Mouse (Mus musculus) right cerebral cortex, postnatal 25 days (tissue): ENCODE data around the gene Gm8369.
"Not testable (repeated sequence)": the region's sequence is repeated elsewhere in the genome, so short reads cannot be mapped to it uniquely, and the experiment has no call there.

Source experiments
- DNase-seq: peaks from one replicate; pipeline ENCODE4 v3.0.0; 2022

The Gm8369 gene

GRCm38 (mm10) chr19:11485746-11486145 is at the start of gene Gm8369:
TSS of gene Gm8369 (plus strand) at chr19:11485938.
- peak; percentile 10 for DNase-seq

- no peak for DNase-seq
Measured at GRCm38 (mm10) chr19:11443338-11443737, 42.4 kb upstream of the Gm8369 start, which contains the start of gene Ms4a4b. TSS of gene Ms4a4b (plus strand) at chr19:11443553.

GRCm38 (mm10) chr19:11443964-11444363 is 41.8 kb upstream of the Gm8369 start:
- DNase-seq = no peak

- DNase-seq = no peak
Measured at GRCm38 (mm10) chr19:11447238-11447637, 38.5 kb upstream of the Gm8369 start.

GRCm38 (mm10) chr19:11459041-11459440 is 26.7 kb upstream of the Gm8369 start:
- DNase-seq = not testable (repeated sequence)

GRCm38 (mm10) chr19:11464795-11465194 is 20.9 kb upstream of the Gm8369 start:
- DNase-seq = not testable (repeated sequence)

- DNase-seq = no peak
Measured at GRCm38 (mm10) chr19:11466471-11466870, 19.3 kb upstream of the Gm8369 start.

- not testable (repeated sequence) for DNase-seq
Measured at GRCm38 (mm10) chr19:11468361-11468760, 17.4 kb upstream of the Gm8369 start.

GRCm38 (mm10) chr19:11469215-11469614 is 16.5 kb upstream of the Gm8369 start, which contains the start of gene Ms4a6c:
TSS of gene Ms4a6c (plus strand) at chr19:11469366.
- not testable (repeated sequence) for DNase-seq

- DNase-seq = no peak
Measured at GRCm38 (mm10) chr19:11479714-11480113, 6.0 kb upstream of the Gm8369 start.

- no peak for DNase-seq
Measured at GRCm38 (mm10) chr19:11482684-11483083, 3.1 kb upstream of the Gm8369 start.

GRCm38 (mm10) chr19:11483941-11484340 is 1.8 kb upstream of the Gm8369 start:
- DNase-seq = no peak

GRCm38 (mm10) chr19:11484388-11484787 is 1.4 kb upstream of the Gm8369 start:
- no peak for DNase-seq

GRCm38 (mm10) chr19:11485266-11485665 is 472 bp upstream of the Gm8369 start:
- DNase-seq = no peak

- DNase-seq = no peak
Measured at GRCm38 (mm10) chr19:11486599-11486998, 861 bp downstream of the Gm8369 start.

- no peak for DNase-seq
Measured at GRCm38 (mm10) chr19:11491406-11492189, 5.9 kb downstream of the Gm8369 start.

- DNase-seq = no peak
Measured at GRCm38 (mm10) chr19:11492671-11493070, 6.9 kb downstream of the Gm8369 start.

GRCm38 (mm10) chr19:11494519-11494918 is 8.8 kb downstream of the Gm8369 start:
- DNase-seq = no peak

GRCm38 (mm10) chr19:11496361-11496760 is 10.6 kb downstream of the Gm8369 start:
- DNase-seq = no peak

- DNase-seq = not testable (repeated sequence)
Measured at GRCm38 (mm10) chr19:11497300-11497699, 11.6 kb downstream of the Gm8369 start.

GRCm38 (mm10) chr19:11500796-11501195 is 15.1 kb downstream of the Gm8369 start:
- no peak for DNase-seq

GRCm38 (mm10) chr19:11501326-11501725 is 15.6 kb downstream of the Gm8369 start:
- DNase-seq = no peak

GRCm38 (mm10) chr19:11504857-11505256 is 19.1 kb downstream of the Gm8369 start:
- no peak for DNase-seq

GRCm38 (mm10) chr19:11513458-11513857 is 27.7 kb downstream of the Gm8369 start:
- no peak for DNase-seq

GRCm38 (mm10) chr19:11516246-11516645 is 30.5 kb downstream of the Gm8369 start, which contains the start of gene Ms4a6b:
TSS of gene Ms4a6b (plus strand) at chr19:11516512.
- no peak for DNase-seq
